Mouse (Mus musculus): ENCODE results near the gene Vps53. TPM values are rescaled to one million over a fixed set of nuclear protein-coding genes. Genes with fewer than 3 reads are reported as not detected.

Vps53 gene
- total and polyA plus RNA-seq, 2 experiments from 2014 or later, result 25.2 to 40.6 TPM

GRCm38 (mm10) chr11:76106551-76107496 lies 72.6 kb downstream of the Vps53 start:
- H3K4me3 ChIP-seq (ENCODE audit: low read depth, low read length), result no peak overlapping the region
- H3K36me3 ChIP-seq (replicated peaks; ENCODE audit: control insufficient read depth, insufficient read depth, low read length), result peaks cover 3% of the 10 kb centered on the region; the same call in 1 of the 2 replicates
- H3K9me3 ChIP-seq (replicated peaks; ENCODE audit: control insufficient read depth, low read length), result no peaks in the 10 kb centered on the region
- no peaks in the 10 kb centered on the region for H3K4me1 ChIP-seq (ENCODE audit: control insufficient read depth, insufficient read depth)
- H3K27ac ChIP-seq (ENCODE audit: low read depth), result no peak overlapping the region; the same call in 1 of the 2 replicates
- 78% methylated on average over 11 of the region's 11 CpGs for WGBS
- H3K27me3 ChIP-seq (ENCODE audit: control insufficient read depth, insufficient read depth, low read length), result no peaks in the 10 kb centered on the region
- DNase-seq (ENCODE audit: low spot score) (no peak), ATAC-seq (ENCODE audit: insufficient read depth, low read depth) (no peak)
- TF ChIP-seq EP300 (IDR thresholded peaks at IDR 0.05; ENCODE audit: low read depth), result no peak
- TF ChIP-seq CTCF (IDR thresholded peaks at IDR 0.05; ENCODE audit: low read depth), result no peak
- no peak overlapping the region for H3K4me2 ChIP-seq (ENCODE audit: low read depth, low read length)
- H3K9ac ChIP-seq (replicated peaks; ENCODE audit: low read depth, low read length), result no peak overlapping the region

GRCm38 (mm10) chr11:76101154-76101553 lies 78.3 kb downstream of the Vps53 start:
- peaks cover 14% of the 10 kb centered on the region for H3K36me3 ChIP-seq (replicated peaks; ENCODE audit: control insufficient read depth, insufficient read depth, low read length)
- H3K27ac ChIP-seq (ENCODE audit: low read depth), result peak overlapping the region; percentile 53
- 0 out of 2 replicates have a peak, but pooled peaks cover 4% of the 10 kb centered on the region for H3K4me1 ChIP-seq (ENCODE audit: control insufficient read depth, insufficient read depth)
- H3K4me2 ChIP-seq (ENCODE audit: low read depth, low read length), result no peak overlapping the region
- H3K4me3 ChIP-seq (ENCODE audit: low read depth, low read length), result no peak overlapping the region
- no peaks in the 10 kb centered on the region for H3K27me3 ChIP-seq (ENCODE audit: control insufficient read depth, insufficient read depth, low read length)
- DNase-seq (ENCODE audit: low spot score) (no peak), ATAC-seq (ENCODE audit: insufficient read depth, low read depth) (no peak)
- 0 out of 2 replicates have a peak, but pooled peaks have one; percentile 51 for TF ChIP-seq EP300 (IDR thresholded peaks at IDR 0.05; ENCODE audit: low read depth)
- TF ChIP-seq CTCF (IDR thresholded peaks at IDR 0.05; ENCODE audit: low read depth), result no peak
- 0 out of 2 replicates have a peak, but pooled peaks cover 4% of the 10 kb centered on the region for H3K9me3 ChIP-seq (replicated peaks; ENCODE audit: control insufficient read depth, low read length)
- no peak overlapping the region; the same call in 1 of the 2 replicates for H3K9ac ChIP-seq (replicated peaks; ENCODE audit: low read depth, low read length)

DNA sequence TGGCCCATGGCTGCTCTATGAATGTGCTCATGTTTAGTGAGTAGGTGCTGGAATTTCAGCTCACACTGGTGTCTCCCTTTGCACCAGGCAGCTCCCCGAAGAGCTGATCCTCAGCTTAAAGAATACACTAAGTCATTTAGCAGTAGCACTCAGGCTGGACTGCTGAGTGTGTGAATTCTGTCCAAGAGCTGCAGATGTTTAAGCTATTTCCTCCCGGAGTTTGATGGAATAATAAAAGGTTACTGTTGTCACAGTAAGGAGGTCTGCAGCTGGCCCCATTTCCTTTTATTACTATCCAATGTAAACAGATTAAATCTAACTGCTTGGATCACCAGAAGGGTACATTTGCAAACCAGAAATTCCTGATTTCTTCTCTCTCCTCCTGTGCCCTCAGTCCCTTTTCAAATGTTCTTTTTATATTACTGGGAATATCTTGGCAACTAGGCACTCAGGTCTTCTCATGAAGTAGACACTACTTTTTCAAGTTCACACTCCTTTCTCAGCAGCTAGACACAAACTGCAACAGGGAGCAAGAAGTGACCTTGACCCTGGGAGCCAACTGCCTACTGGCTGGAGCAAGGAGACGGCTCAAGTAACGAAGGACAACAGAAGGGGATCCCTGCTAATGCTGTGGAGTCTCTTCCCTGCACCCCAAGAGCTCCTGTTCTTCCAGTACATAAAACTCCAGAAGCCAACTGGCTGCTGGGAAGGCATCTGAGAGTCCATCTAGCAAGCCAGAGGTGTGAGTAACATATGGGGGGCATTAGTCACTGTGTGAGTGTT lies 80.1 kb downstream of the Vps53 start:
- WGBS, result 53% methylated on average over 4 of the region's 4 CpGs
- Histone ChIP-seq H3K27ac (ENCODE audit: low read depth) (peak overlapping the region; percentile 56), H3K27me3 (ENCODE audit: control insufficient read depth, insufficient read depth, low read length) (no peaks in the 10 kb centered on the region), H3K4me1 (ENCODE audit: control insufficient read depth, insufficient read depth) (0 out of 2 replicates have a peak, but pooled peaks cover 4% of the 10 kb centered on the region), H3K4me2 (ENCODE audit: low read depth, low read length) (no peak overlapping the region), H3K4me3 (ENCODE audit: low read depth, low read length) (no peak overlapping the region), H3K9me3 (replicated peaks; ENCODE audit: control insufficient read depth, low read length) (0 out of 2 replicates have a peak, but pooled peaks cover 4% of the 10 kb centered on the region), H3K9ac (replicated peaks; ENCODE audit: low read depth, low read length) (no peak overlapping the region), H3K36me3 (replicated peaks; ENCODE audit: control insufficient read depth, insufficient read depth, low read length) (peaks cover 14% of the 10 kb centered on the region)
- peak; percentile 30 for DNase-seq (ENCODE audit: low spot score)
- TF ChIP-seq CTCF (IDR thresholded peaks at IDR 0.05; ENCODE audit: low read depth), result no peak
- TF ChIP-seq EP300 (IDR thresholded peaks at IDR 0.05; ENCODE audit: low read depth), result peak; percentile 70
- ATAC-seq (ENCODE audit: insufficient read depth, low read depth), result 0 out of 2 replicates have a peak, but pooled peaks have one; percentile 39

GRCm38 (mm10) chr11:76093610-76094009 lies 85.8 kb downstream of the Vps53 start:
- 78% methylated on average over 8 of the region's 8 CpGs for WGBS
- DNase-seq (ENCODE audit: low spot score) (no peak), ATAC-seq (ENCODE audit: insufficient read depth, low read depth) (no peak)
- Histone ChIP-seq H3K4me2 (ENCODE audit: low read depth, low read length) (no peak overlapping the region), H3K9me3 (replicated peaks; ENCODE audit: control insufficient read depth, low read length) (0 out of 2 replicates have a peak, but pooled peaks cover 4% of the 10 kb centered on the region), H3K4me1 (ENCODE audit: control insufficient read depth, insufficient read depth) (no peaks in the 10 kb centered on the region), H3K36me3 (replicated peaks; ENCODE audit: control insufficient read depth, insufficient read depth, low read length) (peaks cover 23% of the 10 kb centered on the region), H3K27me3 (ENCODE audit: control insufficient read depth, insufficient read depth, low read length) (no peaks in the 10 kb centered on the region), H3K9ac (replicated peaks; ENCODE audit: low read depth, low read length) (no peak overlapping the region), H3K4me3 (ENCODE audit: low read depth, low read length) (no peak overlapping the region), H3K27ac (ENCODE audit: low read depth) (no peak overlapping the region)
- peak; percentile 43 for TF ChIP-seq CTCF (IDR thresholded peaks at IDR 0.05; ENCODE audit: low read depth)
- TF ChIP-seq EP300 (IDR thresholded peaks at IDR 0.05; ENCODE audit: low read depth), result no peak

DNA sequence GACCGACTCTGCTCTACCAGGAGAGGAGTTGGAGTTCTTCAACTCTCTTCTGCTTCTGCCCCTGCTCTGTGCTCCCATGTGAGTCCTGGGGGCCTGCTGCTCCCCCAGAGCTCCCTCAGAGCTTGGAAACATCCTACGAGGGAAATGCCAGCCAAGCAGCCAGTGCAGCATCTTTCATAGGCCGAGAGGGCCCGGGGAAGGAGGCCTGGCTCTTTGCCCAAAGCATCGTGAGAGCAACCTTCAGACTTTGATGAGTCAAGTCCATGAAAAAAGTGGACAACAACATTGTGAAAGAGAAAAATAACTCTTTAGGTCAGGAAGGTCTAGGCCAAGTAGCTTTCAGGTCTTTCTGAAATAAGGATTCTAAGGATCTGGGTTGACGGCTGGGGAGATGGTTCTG lies 89.7 kb downstream of the Vps53 start:
- Histone ChIP-seq H3K27me3 (ENCODE audit: control insufficient read depth, insufficient read depth, low read length) (no peaks in the 10 kb centered on the region), H3K36me3 (replicated peaks; ENCODE audit: control insufficient read depth, insufficient read depth, low read length) (peaks cover 36% of the 10 kb centered on the region), H3K4me1 (ENCODE audit: control insufficient read depth, insufficient read depth) (no peaks in the 10 kb centered on the region), H3K27ac (ENCODE audit: low read depth) (no peak overlapping the region), H3K9ac (replicated peaks; ENCODE audit: low read depth, low read length) (no peak overlapping the region), H3K9me3 (replicated peaks; ENCODE audit: control insufficient read depth, low read length) (no peaks in the 10 kb centered on the region), H3K4me3 (ENCODE audit: low read depth, low read length) (no peak overlapping the region), H3K4me2 (ENCODE audit: low read depth, low read length) (no peak overlapping the region)
- WGBS, result 57% methylated on average over 6 of the region's 6 CpGs
- ATAC-seq (ENCODE audit: insufficient read depth, low read depth) (no peak), DNase-seq (ENCODE audit: low spot score) (no peak)
- TF ChIP-seq CTCF (IDR thresholded peaks at IDR 0.05; ENCODE audit: low read depth), result no peak
- no peak for TF ChIP-seq EP300 (IDR thresholded peaks at IDR 0.05; ENCODE audit: low read depth)

Measured in heart, postnatal 0 days (tissue).